Mouse (Mus musculus) layer of hippocampus, postnatal 10 days (tissue): Measurements from ENCODE around the gene Prpf4. TPM values are rescaled to one million over a fixed set of nuclear protein-coding genes. Genes with fewer than 3 reads are reported as not detected.

Experiments
- DNase-seq, 2 experiments: peaks; one replicate each; pipeline ENCODE4 v3.0.0; 2021; ENCODE audit warnings: low spot score in 2 of 2
- long read RNA-seq: library from polyadenylated mRNA; stranded (forward); transcript quantifications from one replicate; pipeline ENCODE4 v2.0.0, GENCODE M21; 2023
- total RNA-seq, 2 experiments: library from RNA; stranded (reverse); gene quantifications; 2 replicates each; pipeline ENCODE4 v1.2.3; 2021

The Prpf4 gene
- 10 to 100 TPM; 13.6 to 14.0 TPM for total RNA-seq
- long read RNA-seq, full-length matches to known transcripts: 8 of 13 reads
- long read RNA-seq, partial matches to known transcripts: 1 of 13 reads
- long read RNA-seq, other reads (novel, unspliced or antisense): 4 of 13 reads

- peak; percentile 95 to 97 for DNase-seq
Observed at GRCm38 (mm10) chr4:62408601-62409282, at the start of gene Prpf4, which contains the start of gene Cdc26. Gene Prpf4, plus strand, starts transcription at chr4:62408797. Gene Cdc26, minus strand, starts transcription at chr4:62408642.

GRCm38 (mm10) chr4:62359256-62359775 lies 49.3 kb upstream of the Prpf4 start:
- no peak for DNase-seq

- DNase-seq: peak; percentile 93 to 94
Observed at GRCm38 (mm10) chr4:62360088-62360804, 48.4 kb upstream of the Prpf4 start, which contains the start of the genes Fkbp15 and Slc31a1. Gene Fkbp15, minus strand, starts transcription at chr4:62360548. Gene Slc31a1, plus strand, starts transcription at chr4:62360727.

- DNase-seq: peak in 1 of 2 experiments; percentile 10
Observed at GRCm38 (mm10) chr4:62360805-62361455, 47.7 kb upstream of the Prpf4 start.

GRCm38 (mm10) chr4:62361571-62361970 lies 47.0 kb upstream of the Prpf4 start:
- no peak for DNase-seq

GRCm38 (mm10) chr4:62361997-62362396 lies 46.6 kb upstream of the Prpf4 start:
- DNase-seq: no peak

GRCm38 (mm10) chr4:62362437-62362836 lies 46.2 kb upstream of the Prpf4 start:
- DNase-seq: no peak

- no peak for DNase-seq
Observed at GRCm38 (mm10) chr4:62364299-62364698, 44.3 kb upstream of the Prpf4 start.

GRCm38 (mm10) chr4:62366291-62366690 lies 42.3 kb upstream of the Prpf4 start:
- no peak for DNase-seq

GRCm38 (mm10) chr4:62367586-62367985 lies 41.0 kb upstream of the Prpf4 start:
- DNase-seq: no peak

- DNase-seq: no peak
Observed at GRCm38 (mm10) chr4:62369091-62369490, 39.5 kb upstream of the Prpf4 start.

GRCm38 (mm10) chr4:62372410-62372809 lies 36.2 kb upstream of the Prpf4 start:
- DNase-seq: no peak

- no peak for DNase-seq
Observed at GRCm38 (mm10) chr4:62372818-62373520, 35.6 kb upstream of the Prpf4 start.

GRCm38 (mm10) chr4:62373668-62374067 lies 34.9 kb upstream of the Prpf4 start:
- no peak for DNase-seq

GRCm38 (mm10) chr4:62374342-62374741 lies 34.3 kb upstream of the Prpf4 start:
- no peak for DNase-seq

GRCm38 (mm10) chr4:62376123-62376522 lies 32.5 kb upstream of the Prpf4 start:
- DNase-seq: no peak

- no peak for DNase-seq
Observed at GRCm38 (mm10) chr4:62379724-62380381, 28.7 kb upstream of the Prpf4 start.

- DNase-seq: no peak
Observed at GRCm38 (mm10) chr4:62383207-62383606, 25.4 kb upstream of the Prpf4 start.

- no peak for DNase-seq
Observed at GRCm38 (mm10) chr4:62383752-62384151, 24.8 kb upstream of the Prpf4 start.

- DNase-seq: no peak
Observed at GRCm38 (mm10) chr4:62384159-62384558, 24.4 kb upstream of the Prpf4 start.
